Mouse (Mus musculus) urinary bladder, postnatal 36 days (tissue): Measurements from ENCODE around the gene Etv3.
A peak's percentile ranks its signal among the peaks of the same experiment; 100 is the strongest.

ENCODE experiments used
- DNase-seq, 2 experiments: peaks; one replicate each; pipeline ENCODE4 v3.0.0; 2022; ENCODE audit warnings: low spot score in 2 of 2, mixed read lengths in 1 of 2

The Etv3 gene

GRCm38 (mm10) chr3:87556109-87556531 is 30.9 kb downstream of the Etv3 start:
- no peak for DNase-seq

GRCm38 (mm10) chr3:87556668-87557278 is 31.6 kb downstream of the Etv3 start:
- DNase-seq = no peak

- DNase-seq = no peak
These were observed 34.9 kb downstream of the Etv3 start for GRCm38 (mm10) chr3:87560156-87560555.

- DNase-seq = no peak
These were observed 36.2 kb downstream of the Etv3 start for GRCm38 (mm10) chr3:87561434-87561833.

- DNase-seq = peak; percentile 81 to 88
These were observed 37.2 kb downstream of the Etv3 start for GRCm38 (mm10) chr3:87562370-87562769.

GRCm38 (mm10) chr3:87563466-87563865 is 38.3 kb downstream of the Etv3 start:
- DNase-seq = no peak

GRCm38 (mm10) chr3:87565623-87566022 is 40.4 kb downstream of the Etv3 start:
- peak; percentile 27 to 49 for DNase-seq

- DNase-seq = peak; percentile 68 to 77
These were observed 40.9 kb downstream of the Etv3 start for GRCm38 (mm10) chr3:87566066-87566465.

- no peak for DNase-seq
These were observed 42.3 kb downstream of the Etv3 start for GRCm38 (mm10) chr3:87567497-87567896.

GRCm38 (mm10) chr3:87568681-87569080 is 43.5 kb downstream of the Etv3 start:
- no peak for DNase-seq

- no peak for DNase-seq
These were observed 50.6 kb downstream of the Etv3 start for GRCm38 (mm10) chr3:87575766-87576165.

GRCm38 (mm10) chr3:87582259-87582658 is 57.1 kb downstream of the Etv3 start:
- DNase-seq = no peak
